Mouse (Mus musculus): Measurements from ENCODE around the gene Prkg1.

GRCm38 (mm10) chr19:31279797-31280486 is 484.9 kb downstream of the Prkg1 start:
- TF ChIP-seq CTCF (IDR thresholded peaks at IDR 0.05; ENCODE audit: control insufficient read depth, insufficient read depth, insufficient replicate concordance, low read depth, low read length) (no peak), POLR2A (IDR thresholded peaks at IDR 0.05; ENCODE audit: control insufficient read depth, low read depth, low read length) (no peak)
